Mouse (Mus musculus) intestine, embryonic 15.5 days (tissue): ENCODE measurements around the gene Gm28038. TPM values are rescaled to one million over a fixed set of nuclear protein-coding genes. Genes with fewer than 3 reads are reported as not detected.

Experiments
- ATAC-seq: fragments of 200-750 bp; cut with Nextera tagmentation; 2 replicates; pipeline ENCODE4 v1.8.0; 2017; ENCODE audit warnings: moderate TSS enrichment, moderate library complexity
- H3K27ac ChIP-seq: fragments of 300-500 bp; sonication (generic); 2 replicates; pipeline ENCODE4 v1.5.1; 2015; ENCODE audit warnings: mild to moderate bottlenecking, inconsistent platforms
- H3K27me3 ChIP-seq: fragments of 300-500 bp; sonication (generic); replicated peaks from 2 replicates; pipeline ENCODE4 v1.6.1; 2015; ENCODE audit warnings: inconsistent platforms
- H3K36me3 ChIP-seq: fragments of 300-500 bp; sonication (generic); 2 replicates; pipeline ENCODE4 v1.6.1; 2015; ENCODE audit warnings: inconsistent platforms
- H3K4me1 ChIP-seq: fragments of 300-500 bp; sonication (generic); replicated peaks from 2 replicates; pipeline ENCODE4 v1.6.1; 2015; ENCODE audit warnings: inconsistent platforms
- H3K4me2 ChIP-seq: fragments of 300-500 bp; sonication (generic); replicated peaks from 2 replicates; pipeline ENCODE4 v1.6.1; 2015; ENCODE audit warnings: mild to moderate bottlenecking, inconsistent platforms
- H3K4me3 ChIP-seq: fragments of 300-500 bp; sonication (generic); replicated peaks from 2 replicates; pipeline ENCODE4 v1.5.1; 2015; ENCODE audit warnings: inconsistent platforms
- H3K9ac ChIP-seq: fragments of 300-500 bp; sonication (generic); 2 replicates; pipeline ENCODE4 v1.6.1; 2015; ENCODE audit warnings: inconsistent platforms
- H3K9me3 ChIP-seq: fragments of 300-500 bp; sonication (generic); 2 replicates; pipeline ENCODE4 v1.6.1; 2016; ENCODE audit warnings: inconsistent platforms
- WGBS: fragments of 180-500 bp; shearing (Covaris S2); methylation state at CpG from one replicate; pipeline ENCODE4 v1.1.7; 2015; 5-methylcytosine and 5-hydroxymethylcytosine counted together
- polyA plus RNA-seq: library from polyadenylated mRNA; unstranded; fragments of >200 nt; fragmentation: Nextera tagmentation; extraction: Ambion mirVana; gene quantifications from 2 replicates; pipeline ENCODE4 v1.2.1, GENCODE M21; 2015

The Gm28038 gene
- polyA plus RNA-seq, 1 experiment from 2014 or later, result not detected

- WGBS, result 89% methylated on average over 7 of the region's 7 CpGs
- Histone ChIP-seq H3K36me3 (peaks cover 71% of the 10 kb centered on the region), H3K27ac (no peak overlapping the region), H3K27me3 (no peaks in the 10 kb centered on the region), H3K9me3 (no peaks in the 10 kb centered on the region), H3K9ac (no peak overlapping the region), H3K4me3 (no peak overlapping the region), H3K4me1 (no peaks in the 10 kb centered on the region), H3K4me2 (no peak overlapping the region)
- no peak for ATAC-seq
These were observed 61.7 kb downstream of the Gm28038 start for GRCm38 (mm10) chr2:30342544-30342943.

- Histone ChIP-seq H3K4me2 (no peak overlapping the region), H3K9ac (no peak overlapping the region), H3K9me3 (no peaks in the 10 kb centered on the region), H3K27ac (no peak overlapping the region), H3K27me3 (no peaks in the 10 kb centered on the region), H3K36me3 (peaks cover 75% of the 10 kb centered on the region), H3K4me1 (no peaks in the 10 kb centered on the region), H3K4me3 (no peak overlapping the region)
- no peak for ATAC-seq
- 73% methylated on average over 14 of the region's 14 CpGs for WGBS
These were observed 62.8 kb downstream of the Gm28038 start for GRCm38 (mm10) chr2:30343601-30344137.

GRCm38 (mm10) chr2:30345971-30346676, 65.3 kb downstream of the Gm28038 start:
- 90% methylated on average over 7 of the region's 7 CpGs for WGBS
- no peak for ATAC-seq
- H3K27ac ChIP-seq, result no peak overlapping the region

GRCm38 (mm10) chr2:30349196-30349595, 68.4 kb downstream of the Gm28038 start:
- H3K4me2 ChIP-seq, result no peak overlapping the region
- H3K9me3 ChIP-seq, result no peaks in the 10 kb centered on the region
- no peaks in the 10 kb centered on the region for H3K4me1 ChIP-seq
- peaks cover 44% of the 10 kb centered on the region for H3K36me3 ChIP-seq
- H3K27me3 ChIP-seq, result no peaks in the 10 kb centered on the region
- H3K4me3 ChIP-seq, result no peak overlapping the region
- H3K27ac ChIP-seq, result no peak overlapping the region
- no peak for ATAC-seq
- WGBS, result 92% methylated on average over 6 of the region's 6 CpGs
- no peak overlapping the region for H3K9ac ChIP-seq

More at GRCm38 (mm10) chr2:30345971-30346676, 65.3 kb downstream of the Gm28038 start:
- Histone ChIP-seq H3K9ac (no peak overlapping the region), H3K9me3 (no peaks in the 10 kb centered on the region), H3K27me3 (no peaks in the 10 kb centered on the region), H3K36me3 (peaks cover 72% of the 10 kb centered on the region), H3K4me3 (no peak overlapping the region), H3K4me1 (no peaks in the 10 kb centered on the region), H3K4me2 (no peak overlapping the region)

Other genes with a start within 250 kb of the Gm28038 start
- gene Wdr34, start 232.2 kb upstream of the Gm28038 start, polyA plus RNA-seq, result 20.9 and 24.7 TPM in 2 replicates
- 437 and 494 TPM in 2 replicates for gene Set, start 223.7 kb upstream of the Gm28038 start, polyA plus RNA-seq
- gene Pkn3, start 203.4 kb upstream of the Gm28038 start, polyA plus RNA-seq, result 10.6 and 11.1 TPM in 2 replicates
- 59.8 and 70.4 TPM in 2 replicates for gene Zdhhc12, start 187.4 kb upstream of the Gm28038 start, polyA plus RNA-seq
- 5.0 and 5.6 TPM in 2 replicates for gene Zer1, start 156.5 kb upstream of the Gm28038 start, polyA plus RNA-seq
- 7.8 and 8.2 TPM in 2 replicates for gene Tbc1d13, start 147.3 kb upstream of the Gm28038 start, polyA plus RNA-seq
- gene Endog, start 109.5 kb upstream of the Gm28038 start, polyA plus RNA-seq, result 40.9 and 41.9 TPM in 2 replicates
- gene Spout1, start 102.6 kb upstream of the Gm28038 start, polyA plus RNA-seq, result 59.9 and 62.9 TPM in 2 replicates
- 18.4 and 19.6 TPM in 2 replicates for gene Kyat1, start 75.2 kb upstream of the Gm28038 start, polyA plus RNA-seq
- gene Lrrc8a, start 43.3 kb upstream of the Gm28038 start, polyA plus RNA-seq, result 37.0 and 37.7 TPM in 2 replicates
- 0.21 and 0.29 TPM in 2 replicates for gene Gm28035, start 40.5 kb upstream of the Gm28038 start, polyA plus RNA-seq
- gene Phyhd1, start 14.8 kb upstream of the Gm28038 start, polyA plus RNA-seq, result 9.8 and 11.5 TPM in 2 replicates
- 28.8 and 34.4 TPM in 2 replicates for gene Dolk, start 5.3 kb downstream of the Gm28038 start, polyA plus RNA-seq
- 29.1 and 29.4 TPM in 2 replicates for gene Nup188, start 5.4 kb downstream of the Gm28038 start, polyA plus RNA-seq
- 68.4 and 69.4 TPM in 2 replicates for gene Sh3glb2, start 78.3 kb downstream of the Gm28038 start, polyA plus RNA-seq
- gene Miga2, start 83.2 kb downstream of the Gm28038 start, polyA plus RNA-seq, result 20.9 and 24.1 TPM in 2 replicates
- gene Dolpp1, start 111.2 kb downstream of the Gm28038 start, polyA plus RNA-seq, result 44.5 and 50.9 TPM in 2 replicates
- gene Crat, start 134.8 kb downstream of the Gm28038 start, polyA plus RNA-seq, result 19.6 and 19.8 TPM in 2 replicates
- gene Ptpa, start 135.0 kb downstream of the Gm28038 start, polyA plus RNA-seq, result 117 and 120 TPM in 2 replicates
- 1.3 and 1.6 TPM in 2 replicates for gene Ier5l, start 193.2 kb downstream of the Gm28038 start, polyA plus RNA-seq